Mouse (Mus musculus) myocyte (in vitro differentiated cells): ENCODE measurements at regions not wholly inside any gene's neighbourhood (a gene's known extent, or its start where the extent isn't known, plus 50 kb on each side); places are given as distances from the start of the nearest gene placed in this dataset.

Experiments used
- H3K27me3 ChIP-seq: one replicate; pipeline ENCODE4 v1.6.1; 2011; ENCODE audit not compliant: control insufficient read depth, insufficient read depth, insufficient read length
- H3K36me3 ChIP-seq: one replicate; pipeline ENCODE4 v1.6.1; 2011; ENCODE audit not compliant: control insufficient read depth, insufficient read depth
- H3K4me2 ChIP-seq: one replicate; pipeline ENCODE4 v1.6.1; 2011; ENCODE audit warnings: low read depth, control low read depth
- H3K4me3 ChIP-seq: one replicate; pipeline ENCODE4 v1.5.1; 2011; ENCODE audit warnings: mild to moderate bottlenecking, control low read depth, moderate library complexity
- H3K79me2 ChIP-seq: one replicate; pipeline ENCODE4 v1.6.1; 2011; ENCODE audit not compliant: control insufficient read depth, insufficient read depth
- H3ac ChIP-seq: one replicate; pipeline ENCODE4 v1.6.1; 2011; ENCODE audit not compliant: control insufficient read depth, insufficient read length
- CEBPB ChIP-seq: IDR thresholded peaks from 2 replicates; pipeline ENCODE4 v1.6.1; 2011; ENCODE audit warnings: mild to moderate bottlenecking, moderate library complexity; ENCODE audit not compliant: poor library complexity, insufficient read depth, severe bottlenecking
- E2F4 ChIP-seq: IDR thresholded peaks from one replicate; pipeline ENCODE4 v1.6.1; 2011; ENCODE audit warnings: mild to moderate bottlenecking, control low read depth, moderate library complexity; ENCODE audit not compliant: insufficient read depth
- MAX ChIP-seq: IDR thresholded peaks from one replicate; pipeline ENCODE4 v1.6.1; 2011; ENCODE audit warnings: low read depth, mild to moderate bottlenecking, control low read depth
- MYOD1 ChIP-seq, 3 experiments: IDR thresholded peaks; one replicate each; pipeline ENCODE4 v1.6.1; 2011; ENCODE audit warnings: control low read depth in 2 of 3, low read depth in 2 of 3, mild to moderate bottlenecking in 2 of 3, moderate library complexity in 1 of 3; ENCODE audit not compliant: insufficient read length in 2 of 3, control insufficient read depth in 1 of 3
- MYOG ChIP-seq, 3 experiments: IDR thresholded peaks; one replicate each; pipeline ENCODE4 v1.6.1; 2011; ENCODE audit warnings: control low read depth in 2 of 3, low read depth in 2 of 3, mild to moderate bottlenecking in 2 of 3; ENCODE audit not compliant: insufficient read length in 2 of 3, control insufficient read depth in 1 of 3, insufficient read depth in 1 of 3
- POLR2A ChIP-seq: IDR thresholded peaks from one replicate; pipeline ENCODE4 v1.6.1; 2011; ENCODE audit warnings: low read depth, mild to moderate bottlenecking, control low read depth, moderate library complexity; ENCODE audit not compliant: insufficient read length
- POLR2AphosphoS2 ChIP-seq: IDR thresholded peaks from one replicate; pipeline ENCODE4 v1.6.1; 2011; ENCODE audit warnings: low read depth, control low read depth; ENCODE audit not compliant: insufficient read length
- REST ChIP-seq: IDR thresholded peaks from one replicate; pipeline ENCODE4 v1.6.1; 2011; ENCODE audit warnings: mild to moderate bottlenecking, control low read depth, moderate library complexity; ENCODE audit not compliant: insufficient read depth, insufficient read length
- SRF ChIP-seq: IDR thresholded peaks from one replicate; pipeline ENCODE4 v1.6.1; 2011; ENCODE audit warnings: low read depth; ENCODE audit not compliant: control insufficient read depth, insufficient read length
- TCF12 ChIP-seq: IDR thresholded peaks from one replicate; pipeline ENCODE4 v1.6.1; 2011; ENCODE audit warnings: mild to moderate bottlenecking, control low read depth; ENCODE audit not compliant: poor library complexity, insufficient read depth, severe bottlenecking
- TCF3 ChIP-seq: IDR thresholded peaks from one replicate; pipeline ENCODE4 v1.6.1; 2011; ENCODE audit warnings: low read depth, control low read depth; ENCODE audit not compliant: insufficient read length
- USF1 ChIP-seq: IDR thresholded peaks from one replicate; pipeline ENCODE4 v1.6.1; 2011; ENCODE audit warnings: low read depth, mild to moderate bottlenecking, control low read depth, moderate library complexity

GRCm38 (mm10) chr2:117977033-117977432 is 134.6 kb upstream of the Thbs1 start:
- Histone ChIP-seq H3ac (no peak overlapping the region), H3K79me2 (no peaks in the 10 kb centered on the region), H3K4me3 (no peak overlapping the region), H3K27me3 (no peaks in the 10 kb centered on the region), H3K36me3 (no peaks in the 10 kb centered on the region), H3K4me2 (no peak overlapping the region)
- TF ChIP-seq E2F4 (no peak), MAX (no peak), POLR2A (no peak), POLR2AphosphoS2 (no peak), CEBPB (no peak), SRF (no peak), REST (no peak), MYOG (IDR thresholded peaks at IDR 0.05; ENCODE audit: control insufficient read depth in 1 of 3, insufficient read depth in 1 of 3, insufficient read length in 2 of 3, low read depth in 2 of 3) (no peak), USF1 (no peak), TCF3 (no peak), TCF12 (no peak), MYOD1 (IDR thresholded peaks at IDR 0.05; ENCODE audit: control insufficient read depth in 1 of 3, insufficient read length in 2 of 3, low read depth in 2 of 3) (no peak)

DNA sequence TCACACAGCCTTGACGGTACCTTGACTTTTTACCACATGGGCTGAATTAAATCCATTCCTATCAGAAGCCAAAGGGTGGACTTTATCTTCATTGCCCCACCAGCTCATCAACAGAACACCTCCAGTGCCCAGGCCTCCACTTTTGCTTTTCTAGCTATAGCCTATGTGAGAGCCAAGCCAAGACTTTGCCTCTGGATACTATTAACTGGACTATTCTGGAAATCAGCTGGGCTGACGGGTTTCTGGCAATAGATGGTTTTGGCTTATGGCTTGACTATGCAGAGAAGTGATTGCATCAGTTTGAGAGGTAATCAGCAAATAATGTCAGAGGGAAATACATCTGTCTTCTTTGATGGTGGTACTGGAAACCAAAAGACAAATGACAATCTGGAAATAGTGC is 130.8 kb upstream of the Thbs1 start:
- TF ChIP-seq MYOD1 (IDR thresholded peaks at IDR 0.05; ENCODE audit: control insufficient read depth in 1 of 3, insufficient read length in 2 of 3, low read depth in 2 of 3) (no peak), MYOG (IDR thresholded peaks at IDR 0.05; ENCODE audit: control insufficient read depth in 1 of 3, insufficient read depth in 1 of 3, insufficient read length in 2 of 3, low read depth in 2 of 3) (no peak), CEBPB (no peak), SRF (no peak), TCF3 (no peak), POLR2A (no peak), MAX (no peak), REST (no peak), USF1 (no peak)
- H3K79me2 ChIP-seq: no peaks in the 10 kb centered on the region
- H3K27me3 ChIP-seq: no peaks in the 10 kb centered on the region
- H3ac ChIP-seq: no peak overlapping the region
- no peaks in the 10 kb centered on the region for H3K36me3 ChIP-seq
- H3K4me3 ChIP-seq: no peak overlapping the region
- no peak overlapping the region for H3K4me2 ChIP-seq

- H3ac ChIP-seq: no peak overlapping the region
- TF ChIP-seq CEBPB (peak; percentile 72), USF1 (no peak), TCF12 (no peak), REST (no peak), MAX (no peak), MYOG (IDR thresholded peaks at IDR 0.05; ENCODE audit: control insufficient read depth in 1 of 3, insufficient read depth in 1 of 3, insufficient read length in 2 of 3, low read depth in 2 of 3) (no peak), POLR2AphosphoS2 (no peak), MYOD1 (IDR thresholded peaks at IDR 0.05; ENCODE audit: control insufficient read depth in 1 of 3, insufficient read length in 2 of 3, low read depth in 2 of 3) (no peak), POLR2A (no peak)
- no peaks in the 10 kb centered on the region for H3K27me3 ChIP-seq
- no peak overlapping the region for H3K4me2 ChIP-seq
- H3K79me2 ChIP-seq: no peaks in the 10 kb centered on the region
- no peaks in the 10 kb centered on the region for H3K36me3 ChIP-seq
- H3K4me3 ChIP-seq: no peak overlapping the region
Observed at GRCm38 (mm10) chr2:117984569-117984968, 127.1 kb upstream of the Thbs1 start.

DNA sequence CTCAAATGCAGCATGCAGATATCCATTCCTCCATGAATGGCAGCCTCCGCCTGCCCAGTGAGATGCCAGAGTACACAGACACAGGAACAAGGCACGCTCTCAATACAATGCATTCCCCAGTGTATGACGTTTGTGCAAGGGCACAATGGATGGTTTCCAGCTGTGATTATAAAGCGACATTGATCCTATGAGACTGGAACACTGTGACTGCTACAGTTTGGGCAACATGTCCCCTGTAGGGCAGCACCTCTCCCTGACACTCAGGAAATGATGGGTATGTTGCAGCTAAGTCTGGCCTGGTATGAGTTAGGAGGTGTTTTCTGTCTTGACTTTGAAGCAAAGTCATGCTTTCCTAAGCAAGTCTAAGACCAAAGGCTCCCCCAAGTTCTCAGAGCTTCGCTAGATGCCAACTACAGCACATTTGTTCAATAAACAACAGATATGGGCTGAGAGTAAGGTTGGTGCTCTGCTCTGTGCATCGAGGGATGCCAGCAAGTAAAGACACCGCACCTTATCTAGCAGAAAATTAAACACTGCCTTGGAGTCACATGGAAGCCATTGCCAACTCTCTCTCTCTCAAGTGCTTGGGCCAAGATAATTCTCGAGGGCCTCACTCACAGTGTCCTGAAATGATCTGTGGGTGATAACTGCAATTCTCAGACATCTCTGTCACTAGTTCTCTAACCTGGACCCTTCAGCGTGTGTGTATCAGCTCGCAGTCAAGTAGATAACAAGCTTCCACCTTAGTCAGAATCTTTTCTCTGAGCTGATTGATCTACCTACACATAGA is 124.1 kb upstream of the Thbs1 start:
- no peak overlapping the region for H3ac ChIP-seq

More for the DNA sequence above, 124.1 kb upstream of the Thbs1 start:
- no peaks in the 10 kb centered on the region for H3K36me3 ChIP-seq
- H3K27me3 ChIP-seq: no peaks in the 10 kb centered on the region
- no peak overlapping the region for H3K4me2 ChIP-seq
- no peak overlapping the region for H3K4me3 ChIP-seq
- H3K79me2 ChIP-seq: no peaks in the 10 kb centered on the region
- TF ChIP-seq E2F4: no peak
- no peak for TF ChIP-seq POLR2AphosphoS2
- TF ChIP-seq TCF3: no peak
- TF ChIP-seq POLR2A: no peak
- TF ChIP-seq USF1: no peak
- no peak for TF ChIP-seq REST
- TF ChIP-seq TCF12: no peak
- no peak for TF ChIP-seq MYOG (IDR thresholded peaks at IDR 0.05; ENCODE audit: control insufficient read depth in 1 of 3, insufficient read depth in 1 of 3, insufficient read length in 2 of 3, low read depth in 2 of 3)
- no peak for TF ChIP-seq SRF
